Mouse (Mus musculus): ENCODE results near the gene Banp. TPM values are rescaled to one million over a fixed set of nuclear protein-coding genes. Genes with fewer than 3 reads are reported as not detected.

Gene Banp
- 53.6 and 55.9 TPM in 2 replicates for polyA plus RNA-seq (2012; ENCODE audit: low replicate concordance)

GRCm38 (mm10) chr8:121949222-121949800 lies at the start of gene Banp:
TSS of gene Banp (plus strand) at chr8:121949750.

GRCm38 (mm10) chr8:121907587-121908248 lies 41.8 kb upstream of the Banp start, which contains the start of gene Slc7a5:
TSS of gene Slc7a5 (minus strand) at chr8:121907694.

GRCm38 (mm10) chr8:121944831-121945230 lies 4.7 kb upstream of the Banp start, which contains the start of gene Car5a:
TSS of gene Car5a (minus strand) at chr8:121944904.

Other genes starting within 250 kb of the Banp start
- 0.05 TPM in 1 of 2 replicates, not detected in the other for gene Jph3, start 220.1 kb upstream of the Banp start, polyA plus RNA-seq (2012; ENCODE audit: low replicate concordance)
- 22.1 and 22.2 TPM in 2 replicates for gene Klhdc4, start 120.2 kb upstream of the Banp start, polyA plus RNA-seq (2012; ENCODE audit: low replicate concordance)
- gene Slc7a5, start 42.1 kb upstream of the Banp start, polyA plus RNA-seq (2012; ENCODE audit: low replicate concordance), result 13.2 and 40.4 TPM in 2 replicates
- 0.11 TPM in 1 of 2 replicates, not detected in the other for gene Car5a, start 4.8 kb upstream of the Banp start, polyA plus RNA-seq (2012; ENCODE audit: low replicate concordance)